Mouse (Mus musculus): ENCODE results near the gene Gas7.

- TF ChIP-seq CTCF (IDR thresholded peaks at IDR 0.05) = no peak
- TF ChIP-seq EP300 (IDR thresholded peaks at IDR 0.05) = no peak
These were observed 25.1 kb downstream of the Gas7 start for GRCm38 (mm10) chr11:67480204-67480956.

Measured in lung, postnatal 0 days (tissue).